Mouse (Mus musculus) liver, embryonic 14.5 days (tissue): ENCODE measurements around the gene Ropn1l.

ENCODE experiments used
- CTCF ChIP-seq: IDR thresholded peaks from 2 replicates; pipeline ENCODE4 v1.5.1; 2016; ENCODE audit warnings: antibody characterized with exemption, low read depth, control low read depth
- EP300 ChIP-seq: IDR thresholded peaks from 2 replicates; pipeline ENCODE4 v1.6.1; 2016; ENCODE audit warnings: antibody characterized with exemption, low read depth

DNA sequence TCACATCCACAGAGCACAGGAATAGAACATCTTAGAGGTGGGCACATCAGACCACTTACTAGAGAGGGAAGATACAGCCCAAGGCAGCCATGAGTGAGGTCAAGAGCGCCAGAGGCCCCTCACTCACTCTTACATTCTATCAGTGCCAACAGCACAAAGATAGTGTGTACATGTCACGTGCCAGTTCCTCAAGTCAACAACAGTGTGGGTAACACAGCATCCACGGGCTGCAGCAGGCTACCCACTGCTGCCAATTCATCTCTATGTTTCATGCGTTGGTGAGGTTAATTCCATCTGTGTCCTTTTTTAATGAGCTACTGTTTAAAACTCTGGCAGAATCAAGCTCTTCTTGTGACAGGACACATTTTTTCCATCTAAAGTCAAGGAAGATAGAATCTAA lies 10.8 kb downstream of the Ropn1l start:
- no peak for TF ChIP-seq CTCF
- no peak for TF ChIP-seq EP300
